Mouse (Mus musculus) brain, embryonic 14.5 days (tissue): ENCODE results near the gene Abcg4.

Experiments
- CTCF ChIP-seq: fragments of 200-500 bp; IDR thresholded peaks from 2 replicates; pipeline ENCODE4 v1.5.1; 2012; ENCODE audit warnings: inconsistent platforms, mild to moderate bottlenecking, moderate library complexity, borderline replicate concordance; ENCODE audit not compliant: insufficient read depth, insufficient read length; ENCODE audit errors: extremely low read depth
- POLR2A ChIP-seq: fragments of 200-500 bp; IDR thresholded peaks from 2 replicates; pipeline ENCODE4 v1.6.1; 2012; ENCODE audit warnings: mild to moderate bottlenecking, inconsistent platforms, borderline replicate concordance; ENCODE audit not compliant: poor library complexity, insufficient read depth, insufficient read length, severe bottlenecking; ENCODE audit errors: extremely low read depth

GRCm38 (mm10) chr9:44243621-44244020, 44.8 kb downstream of the Abcg4 start:
- TF ChIP-seq CTCF: no peak
- no peak for TF ChIP-seq POLR2A
